Mouse (Mus musculus): ENCODE measurements at regions not wholly inside any gene's neighbourhood (a gene's known extent, or its start where the extent isn't known, plus 50 kb on each side); places are given as distances from the start of the nearest gene placed in this dataset.

GRCm38 (mm10) chr2:131650611-131651153, 88.6 kb upstream of the Adra1d start:
- Histone ChIP-seq H3K9me3 (ENCODE audit: control insufficient read depth, low read length) (no peaks in the 10 kb centered on the region), H3K4me3 (ENCODE audit: low read depth, low read length) (no peak overlapping the region), H3K9ac (ENCODE audit: low read length) (no peak overlapping the region), H3K27me3 (ENCODE audit: control insufficient read depth, insufficient read depth, low read length) (no peaks in the 10 kb centered on the region), H3K27ac (replicated peaks) (no peak overlapping the region), H3K4me1 (replicated peaks; ENCODE audit: control insufficient read depth, insufficient read depth) (no peaks in the 10 kb centered on the region), H3K4me2 (replicated peaks; ENCODE audit: low read depth) (no peak overlapping the region), H3K36me3 (ENCODE audit: control insufficient read depth, insufficient read depth, low read length) (no peaks in the 10 kb centered on the region)
- ATAC-seq (ENCODE audit: low FRiP score, low TSS enrichment) = no peak
- no peak for DNase-seq (ENCODE audit: low spot score)
- TF ChIP-seq EP300 (optimal IDR thresholded peaks at IDR 0.05) (no peak), CTCF (IDR thresholded peaks at IDR 0.05; ENCODE audit: low read depth) (no peak)
- WGBS = 62% methylated on average over 9 of the region's 9 CpGs

- Histone ChIP-seq H3K4me3 (ENCODE audit: low read depth, low read length) (no peak overlapping the region), H3K9ac (ENCODE audit: low read length) (no peak overlapping the region), H3K27ac (replicated peaks) (no peak overlapping the region), H3K4me1 (replicated peaks; ENCODE audit: control insufficient read depth, insufficient read depth) (no peaks in the 10 kb centered on the region), H3K9me3 (ENCODE audit: control insufficient read depth, low read length) (no peaks in the 10 kb centered on the region), H3K36me3 (ENCODE audit: control insufficient read depth, insufficient read depth, low read length) (no peaks in the 10 kb centered on the region), H3K4me2 (replicated peaks; ENCODE audit: low read depth) (no peak overlapping the region), H3K27me3 (ENCODE audit: control insufficient read depth, insufficient read depth, low read length) (no peaks in the 10 kb centered on the region)
- TF ChIP-seq CTCF (IDR thresholded peaks at IDR 0.05; ENCODE audit: low read depth) (no peak), EP300 (optimal IDR thresholded peaks at IDR 0.05) (no peak)
- 62% methylated on average over 2 of the region's 2 CpGs for WGBS
- no peak for ATAC-seq (ENCODE audit: low FRiP score, low TSS enrichment)
- DNase-seq (ENCODE audit: low spot score) = no peak
Measured at GRCm38 (mm10) chr2:131644166-131644858, 82.2 kb upstream of the Adra1d start.

DNA sequence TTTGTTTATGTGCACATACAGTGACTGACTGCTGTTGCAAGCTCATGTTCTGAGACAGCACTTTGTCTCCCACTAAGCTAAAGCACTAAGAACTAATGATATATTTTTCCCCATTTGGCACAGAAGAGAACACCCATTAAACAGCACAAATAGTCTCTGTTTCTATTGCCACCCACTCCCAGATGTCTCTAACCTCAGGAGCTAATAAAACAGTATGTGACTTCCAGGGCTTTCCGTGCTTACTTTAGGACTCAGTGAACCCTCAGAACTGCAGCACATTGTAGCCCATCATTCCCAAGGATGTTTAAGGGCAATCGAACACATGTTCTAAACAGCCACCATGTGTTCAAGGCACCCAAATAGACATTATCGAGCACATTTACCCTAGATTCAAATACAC, 80.4 kb upstream of the Adra1d start:
- no peak overlapping the region for H3K4me2 ChIP-seq (replicated peaks; ENCODE audit: low read depth)
- WGBS = 83% methylated on average over 3 of the region's 3 CpGs
- no peak for TF ChIP-seq EP300 (optimal IDR thresholded peaks at IDR 0.05)
- no peak for TF ChIP-seq CTCF (IDR thresholded peaks at IDR 0.05; ENCODE audit: low read depth)
- ATAC-seq (ENCODE audit: low FRiP score, low TSS enrichment) = no peak
- H3K36me3 ChIP-seq (ENCODE audit: control insufficient read depth, insufficient read depth, low read length) = no peaks in the 10 kb centered on the region
- no peak overlapping the region for H3K4me3 ChIP-seq (ENCODE audit: low read depth, low read length)
- H3K4me1 ChIP-seq (replicated peaks; ENCODE audit: control insufficient read depth, insufficient read depth) = no peaks in the 10 kb centered on the region
- no peaks in the 10 kb centered on the region for H3K27me3 ChIP-seq (ENCODE audit: control insufficient read depth, insufficient read depth, low read length)
- no peak overlapping the region for H3K9ac ChIP-seq (ENCODE audit: low read length)
- H3K27ac ChIP-seq (replicated peaks) = no peak overlapping the region
- no peak for DNase-seq (ENCODE audit: low spot score)
- H3K9me3 ChIP-seq (ENCODE audit: control insufficient read depth, low read length) = no peaks in the 10 kb centered on the region

GRCm38 (mm10) chr2:131638996-131639605, 77.0 kb upstream of the Adra1d start:
- no peak for ATAC-seq (ENCODE audit: low FRiP score, low TSS enrichment)
- no peak overlapping the region for H3K27ac ChIP-seq (replicated peaks)
- H3K27me3 ChIP-seq (ENCODE audit: control insufficient read depth, insufficient read depth, low read length) = no peaks in the 10 kb centered on the region
- no peak for DNase-seq (ENCODE audit: low spot score)
- 79% methylated on average over 3 of the region's 3 CpGs for WGBS
- no peak overlapping the region for H3K9ac ChIP-seq (ENCODE audit: low read length)
- no peak for TF ChIP-seq CTCF (IDR thresholded peaks at IDR 0.05; ENCODE audit: low read depth)
- no peaks in the 10 kb centered on the region for H3K9me3 ChIP-seq (ENCODE audit: control insufficient read depth, low read length)
- no peak overlapping the region for H3K4me3 ChIP-seq (ENCODE audit: low read depth, low read length)
- H3K4me2 ChIP-seq (replicated peaks; ENCODE audit: low read depth) = no peak overlapping the region
- H3K36me3 ChIP-seq (ENCODE audit: control insufficient read depth, insufficient read depth, low read length) = no peaks in the 10 kb centered on the region
- no peaks in the 10 kb centered on the region for H3K4me1 ChIP-seq (replicated peaks; ENCODE audit: control insufficient read depth, insufficient read depth)

GRCm38 (mm10) chr2:131635791-131636190, 73.7 kb upstream of the Adra1d start:
- Histone ChIP-seq H3K9me3 (ENCODE audit: control insufficient read depth, low read length) (no peaks in the 10 kb centered on the region), H3K4me3 (ENCODE audit: low read depth, low read length) (no peak overlapping the region), H3K36me3 (ENCODE audit: control insufficient read depth, insufficient read depth, low read length) (no peaks in the 10 kb centered on the region), H3K27me3 (ENCODE audit: control insufficient read depth, insufficient read depth, low read length) (no peaks in the 10 kb centered on the region), H3K4me2 (replicated peaks; ENCODE audit: low read depth) (no peak overlapping the region), H3K27ac (replicated peaks) (no peak overlapping the region), H3K9ac (ENCODE audit: low read length) (no peak overlapping the region), H3K4me1 (replicated peaks; ENCODE audit: control insufficient read depth, insufficient read depth) (no peaks in the 10 kb centered on the region)
- TF ChIP-seq CTCF (IDR thresholded peaks at IDR 0.05; ENCODE audit: low read depth) = no peak
- TF ChIP-seq EP300 (optimal IDR thresholded peaks at IDR 0.05) = no peak
- 60% methylated on average over 2 of the region's 2 CpGs for WGBS
- DNase-seq (ENCODE audit: low spot score) (no peak), ATAC-seq (ENCODE audit: low FRiP score, low TSS enrichment) (no peak)

- TF ChIP-seq CTCF (IDR thresholded peaks at IDR 0.05; ENCODE audit: low read depth) = no peak
- no peak for TF ChIP-seq EP300 (optimal IDR thresholded peaks at IDR 0.05)
- no peak overlapping the region for H3K9ac ChIP-seq (ENCODE audit: low read length)
- no peaks in the 10 kb centered on the region for H3K4me1 ChIP-seq (replicated peaks; ENCODE audit: control insufficient read depth, insufficient read depth)
- no peaks in the 10 kb centered on the region for H3K9me3 ChIP-seq (ENCODE audit: control insufficient read depth, low read length)
- no peak overlapping the region for H3K27ac ChIP-seq (replicated peaks)
- ATAC-seq (ENCODE audit: low FRiP score, low TSS enrichment) (no peak), DNase-seq (ENCODE audit: low spot score) (no peak)
- no peaks in the 10 kb centered on the region for H3K36me3 ChIP-seq (ENCODE audit: control insufficient read depth, insufficient read depth, low read length)
- H3K27me3 ChIP-seq (ENCODE audit: control insufficient read depth, insufficient read depth, low read length) = no peaks in the 10 kb centered on the region
- H3K4me2 ChIP-seq (replicated peaks; ENCODE audit: low read depth) = no peak overlapping the region
- 64% methylated on average over 4 of the region's 4 CpGs for WGBS
- no peak overlapping the region for H3K4me3 ChIP-seq (ENCODE audit: low read depth, low read length)
Measured at GRCm38 (mm10) chr2:131617916-131618315, 55.8 kb upstream of the Adra1d start.

Data from stomach, postnatal 0 days (tissue).